Mouse (Mus musculus): ENCODE measurements around the gene Cyp2e1.
"Not testable (repeated sequence)": the region's sequence is repeated elsewhere in the genome, so short reads cannot be mapped to it uniquely, and the experiment has no call there.

GRCm38 (mm10) chr7:140765391-140765790, 1.9 kb downstream of the Cyp2e1 start:
- TF ChIP-seq CTCF, EP300 (IDR thresholded peaks at IDR 0.05; ENCODE audit: low read depth): not testable (repeated sequence)

All from heart, postnatal 0 days (tissue).